Mouse (Mus musculus): ENCODE results near the gene Hs3st5. TPM values are rescaled to one million over a fixed set of nuclear protein-coding genes. Genes with fewer than 3 reads are reported as not detected.

Gene Hs3st5
- polyA plus RNA-seq, 1 experiment from 2014 or later, result 2.2 TPM

DNA sequence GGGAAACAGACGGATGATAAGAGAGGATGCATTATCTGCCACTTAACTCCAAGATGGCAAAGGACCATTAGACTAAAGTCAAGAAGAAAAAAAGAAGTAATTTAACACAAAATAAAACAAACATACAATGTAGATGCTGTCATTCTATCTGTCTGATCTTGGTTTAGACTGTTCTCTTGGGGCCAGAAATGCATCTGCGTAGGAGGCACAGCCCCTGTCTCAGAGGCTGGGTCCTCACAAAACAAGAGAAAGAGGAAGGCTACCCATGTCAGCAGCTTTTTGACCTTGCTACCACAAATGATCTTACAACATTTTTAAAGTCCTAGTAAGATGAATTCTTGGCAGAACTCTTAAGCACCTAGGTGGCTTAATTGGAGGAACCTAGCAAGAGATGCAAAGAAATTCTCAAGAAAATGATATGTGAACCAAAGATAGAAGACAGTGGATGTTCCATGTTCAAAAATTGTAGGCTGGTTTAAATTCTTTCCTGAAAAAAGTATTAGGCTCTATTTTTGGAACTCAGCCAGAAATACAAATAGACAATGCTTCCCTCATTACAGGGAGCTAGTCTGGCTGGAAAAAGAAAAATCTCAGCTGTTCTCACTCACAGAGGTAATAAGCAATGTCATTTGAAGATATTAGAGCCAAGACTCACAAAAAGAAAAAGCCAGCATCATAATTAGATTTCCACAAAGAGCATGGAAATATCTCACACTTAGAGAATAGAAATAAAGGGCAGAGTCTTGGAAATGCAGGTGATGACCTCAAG lies 355.7 kb downstream of the Hs3st5 start:
- Histone ChIP-seq H3K9ac (ENCODE audit: low read length) (no peak overlapping the region), H3K4me1 (ENCODE audit: control insufficient read depth, insufficient read depth, low read length) (no peaks in the 10 kb centered on the region), H3K27ac (ENCODE audit: low read depth, low read length) (no peak overlapping the region), H3K4me2 (no peak overlapping the region), H3K4me3 (ENCODE audit: low read depth, low read length) (no peak overlapping the region), H3K36me3 (ENCODE audit: control insufficient read depth, insufficient read depth, low read length) (no peaks in the 10 kb centered on the region), H3K27me3 (ENCODE audit: control insufficient read depth, insufficient read depth, low read length) (no peaks in the 10 kb centered on the region), H3K9me3 (ENCODE audit: control insufficient read depth, low read length) (no peaks in the 10 kb centered on the region)
- no peak for ATAC-seq (ENCODE audit: low FRiP score)
- 92% methylated on average over 2 of the region's 2 CpGs for WGBS
- DNase-seq (ENCODE audit: low spot score, missing footprints), result no peak

Data from midbrain, embryonic 11.5 days (tissue).